Mouse (Mus musculus) adipocyte (in vitro differentiated cells): Measurements from ENCODE around the gene Pigg.

ENCODE experiments used
- DNase-seq: peaks from one replicate; pipeline ENCODE4 v3.0.0-alpha.2; 2016; ENCODE audit warnings: low spot score

Pigg gene

GRCm38 (mm10) chr5:108357862-108358261 is 45.5 kb downstream of the Pigg start:
- DNase-seq, result no peak

DNA sequence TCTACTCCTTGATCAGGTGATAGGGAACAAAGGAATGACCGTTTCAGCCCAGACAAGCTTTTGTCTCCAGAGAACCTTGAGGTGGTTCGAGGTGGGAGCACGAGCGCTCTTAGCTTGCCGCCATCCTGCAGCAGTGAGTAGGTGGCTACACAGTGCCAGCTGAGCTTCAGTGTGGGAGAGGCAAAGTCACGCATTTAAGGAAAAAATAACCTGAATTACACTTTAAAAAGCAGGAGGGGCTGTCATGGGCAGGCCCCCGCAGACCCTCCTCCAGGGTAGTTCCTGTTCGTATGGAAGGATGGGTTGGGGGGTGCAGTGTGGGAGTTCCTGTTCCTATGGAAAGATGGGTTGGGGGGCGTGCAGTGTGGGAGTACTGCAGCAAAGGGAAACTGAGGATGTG is 47.1 kb downstream of the Pigg start:
- DNase-seq, result no peak

DNA sequence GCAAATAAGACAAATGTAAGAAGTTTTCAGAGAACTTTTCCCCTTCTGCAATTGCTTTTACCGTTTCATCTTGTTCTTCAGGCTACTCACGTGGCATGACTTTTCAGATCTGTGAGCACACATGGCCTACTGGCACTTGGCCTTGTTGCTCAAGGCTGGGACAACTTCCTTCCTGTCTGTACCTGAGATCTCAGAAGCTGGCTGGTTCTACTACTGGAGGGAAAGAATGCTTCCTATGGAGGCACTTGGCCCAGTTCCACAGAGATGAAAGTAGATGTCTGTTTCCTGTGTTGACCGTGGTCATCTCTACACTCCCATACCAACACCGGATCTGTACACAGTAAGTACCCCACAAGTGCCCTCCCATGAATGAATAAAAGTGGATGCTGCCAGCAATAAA is 47.8 kb downstream of the Pigg start:
- no peak for DNase-seq

DNA sequence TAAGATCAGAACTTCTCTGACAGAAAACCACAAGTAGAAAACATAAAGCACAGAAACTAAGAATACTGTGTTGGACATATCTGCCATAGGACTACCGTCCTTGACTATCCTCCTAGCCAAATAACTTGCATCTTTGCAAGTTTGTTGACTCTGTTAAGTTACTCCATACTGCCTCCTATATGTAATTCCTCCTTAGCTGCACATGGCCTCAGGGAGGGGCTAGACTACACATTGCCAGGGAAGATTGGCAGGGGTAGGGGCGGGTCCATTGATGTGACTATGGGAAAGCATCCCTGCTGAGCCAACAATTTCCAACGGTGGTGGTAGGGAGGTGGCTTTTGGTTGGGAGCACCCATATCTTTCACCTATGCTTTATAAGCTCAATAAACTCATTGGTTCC is 49.9 kb downstream of the Pigg start:
- no peak for DNase-seq

GRCm38 (mm10) chr5:108366328-108366983 is 54.0 kb downstream of the Pigg start:
- no peak for DNase-seq

GRCm38 (mm10) chr5:108366984-108367841 is 54.8 kb downstream of the Pigg start:
- no peak for DNase-seq

DNA sequence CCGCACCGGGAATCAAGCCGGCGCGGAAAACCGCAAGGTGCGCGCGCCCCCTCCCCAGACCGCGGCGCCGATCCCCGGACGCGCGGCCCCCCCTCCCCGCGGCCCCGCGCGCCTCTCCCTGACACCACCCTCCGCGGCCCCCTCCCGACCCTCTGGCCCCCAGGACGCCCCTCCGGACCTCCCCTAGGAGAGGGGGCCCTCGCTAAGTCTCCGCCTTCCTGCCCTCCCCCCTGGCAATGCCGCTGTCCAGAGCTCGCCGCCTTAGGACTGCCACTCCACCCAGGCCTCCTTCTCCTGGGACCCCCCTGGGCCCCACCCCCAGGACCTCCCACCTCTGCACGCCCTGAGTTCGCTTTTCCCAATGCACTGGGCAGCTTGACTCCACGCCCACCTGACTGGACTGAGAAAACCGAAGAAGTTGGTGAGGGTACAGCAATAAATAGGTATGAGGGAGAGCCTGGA is 55.5 kb downstream of the Pigg start, which contains the start of gene Gm42517:
TSS of gene Gm42517 (minus strand) at position 52 of the 462 bp plus-strand sequence.
- no peak for DNase-seq

- no peak for DNase-seq
Measured at GRCm38 (mm10) chr5:108368446-108368845, 56.0 kb downstream of the Pigg start.

DNA sequence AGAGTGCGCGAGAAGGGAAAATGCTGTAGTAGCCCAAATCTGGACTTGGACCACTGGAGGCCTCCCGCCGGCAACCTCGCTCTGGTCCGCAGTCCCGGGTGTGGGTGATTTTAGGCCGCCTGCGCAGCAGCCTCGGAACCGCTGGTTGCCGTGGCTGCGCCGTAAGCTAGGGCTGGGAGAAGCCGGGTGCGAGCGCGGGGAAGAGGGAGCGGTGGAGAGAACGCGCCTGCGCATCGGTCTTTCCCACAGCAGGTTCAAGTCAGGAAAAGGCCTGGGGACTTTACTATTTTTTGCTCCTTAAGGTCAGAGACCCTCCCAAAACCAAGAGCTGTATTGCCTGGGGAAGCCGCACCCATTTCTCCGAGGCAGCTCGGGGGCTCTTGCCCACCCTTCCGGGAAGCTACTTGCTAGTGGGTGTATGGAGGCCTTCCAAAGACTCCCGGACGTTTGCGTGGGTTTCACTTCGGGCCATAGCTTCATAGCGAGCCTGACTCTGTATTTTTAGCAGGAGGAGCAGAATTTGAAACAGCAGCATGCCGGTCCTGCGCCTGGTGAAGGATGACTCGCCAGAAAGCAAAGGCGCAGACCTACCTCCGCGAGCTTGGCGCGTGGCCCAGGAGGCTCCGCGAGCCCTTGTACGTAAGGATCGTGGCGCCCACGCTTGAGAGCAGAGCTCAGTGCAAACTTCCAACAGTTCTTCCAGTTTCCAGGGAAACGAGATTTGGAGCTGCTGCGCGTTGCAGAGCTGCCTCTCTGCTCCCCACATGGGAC is 56.6 kb downstream of the Pigg start:
- DNase-seq, result no peak

GRCm38 (mm10) chr5:108369964-108370363 is 57.6 kb downstream of the Pigg start:
- no peak for DNase-seq

DNA sequence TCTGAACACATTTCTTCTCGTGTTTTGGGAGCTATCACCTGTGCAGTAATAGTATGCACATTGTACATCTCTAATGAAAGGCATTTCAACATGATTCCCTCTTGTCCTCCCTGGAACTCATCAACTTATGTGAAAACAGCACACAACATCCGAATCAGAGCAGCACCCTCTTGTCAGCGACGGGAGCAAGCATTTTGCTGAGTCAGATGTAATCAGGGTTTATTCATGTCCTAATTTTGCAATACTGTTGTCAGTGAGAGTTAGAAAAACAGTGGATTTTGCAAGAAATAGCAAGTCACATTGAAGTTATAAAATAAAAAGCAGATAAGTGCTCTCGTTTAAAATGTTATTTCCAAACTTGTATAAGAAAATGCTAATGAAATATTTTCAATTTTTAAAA is 61.7 kb downstream of the Pigg start:
- peak; percentile 68 for DNase-seq

DNA sequence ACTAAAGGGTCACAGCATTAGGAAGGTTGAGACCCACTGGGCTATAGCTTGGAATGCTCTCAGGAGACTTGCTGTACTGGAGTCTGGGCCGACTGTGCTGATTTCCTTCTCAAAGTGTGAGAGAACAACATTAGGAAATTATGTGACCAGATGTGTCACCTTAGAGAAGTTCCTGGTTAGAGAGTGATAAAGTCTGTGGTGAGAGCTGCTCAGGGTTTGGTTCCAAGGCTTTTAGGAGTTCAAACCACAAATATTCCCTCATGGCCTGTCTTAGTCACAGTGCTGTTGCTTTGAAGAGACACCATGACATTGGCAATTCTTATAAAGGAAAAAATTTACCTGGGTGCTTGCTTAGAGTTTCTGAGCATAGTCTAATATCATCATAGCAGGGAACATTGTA is 63.6 kb downstream of the Pigg start:
- DNase-seq, result no peak

- peak; percentile 80 for DNase-seq
Measured at GRCm38 (mm10) chr5:108378346-108378745, 65.9 kb downstream of the Pigg start.

DNA sequence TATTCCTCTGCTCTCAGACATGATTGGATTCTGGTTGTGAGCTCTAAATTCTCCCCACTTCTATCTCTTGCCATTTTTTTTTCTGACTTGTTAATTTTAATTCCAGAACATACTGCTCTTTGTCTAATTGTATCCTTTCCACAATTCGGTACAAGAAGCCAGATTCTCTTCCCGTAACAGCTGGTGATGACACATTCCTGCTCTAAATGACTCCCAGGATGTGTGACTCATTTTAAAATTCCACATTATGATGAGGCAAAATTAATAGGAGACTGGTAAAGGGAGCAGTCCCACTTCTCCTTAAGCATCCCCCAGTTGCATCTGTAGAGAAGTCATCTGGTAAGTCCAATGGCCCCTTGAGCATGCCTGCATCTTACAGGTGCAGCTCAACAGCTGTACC is 73.2 kb downstream of the Pigg start:
- DNase-seq, result no peak

DNA sequence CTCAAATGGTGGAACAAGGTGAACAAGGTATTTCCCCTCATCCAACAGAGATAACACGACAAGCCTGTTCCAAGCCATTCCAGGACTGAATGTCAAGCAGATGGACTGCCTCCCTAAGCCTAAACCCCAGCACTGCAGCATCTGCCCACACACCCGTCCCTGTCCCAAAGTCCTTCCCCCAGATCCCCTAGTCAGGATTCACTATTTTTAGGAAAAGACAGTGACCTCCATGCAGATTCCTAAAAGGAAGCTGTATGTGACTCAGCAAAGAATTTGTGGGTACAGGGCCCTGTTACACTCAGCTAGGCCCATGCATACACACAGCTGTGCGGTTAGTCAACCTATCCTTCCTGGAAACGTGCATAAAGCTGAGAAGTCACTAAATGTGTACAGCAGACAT is 74.0 kb downstream of the Pigg start:
- no peak for DNase-seq

GRCm38 (mm10) chr5:108388201-108388600 is 75.8 kb downstream of the Pigg start, which contains the start of gene Pde6b:
Gene Pde6b (plus strand): TSS chr5:108388391.
- DNase-seq, result no peak

DNA sequence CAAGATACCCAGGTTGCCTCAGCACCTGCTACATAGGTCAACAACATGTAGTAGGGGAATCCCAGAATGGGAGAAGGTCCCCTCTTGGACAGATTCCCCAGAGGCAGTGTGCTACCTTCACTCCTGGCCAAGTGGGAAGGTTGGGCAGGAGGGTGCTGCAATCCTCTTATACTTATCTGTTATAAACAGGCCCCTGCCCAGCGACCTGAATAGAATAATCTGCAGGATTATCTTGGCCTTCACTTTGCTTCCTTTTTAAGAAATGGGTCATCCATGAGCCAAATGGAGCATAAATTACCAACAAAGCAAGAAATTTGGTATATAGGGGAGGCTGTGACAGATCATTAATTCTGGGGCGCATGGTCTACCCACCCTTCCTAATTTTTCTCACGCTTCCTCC is 77.3 kb downstream of the Pigg start:
- DNase-seq, result no peak
